Mouse (Mus musculus): Measurements from ENCODE around the gene Ubn1.
A peak's percentile ranks its signal among the peaks of the same experiment; 100 is the strongest.

Gene Ubn1

GRCm38 (mm10) chr16:5071974-5072373 lies 22.1 kb downstream of the Ubn1 start:
- DNase-seq (ENCODE audit: low spot score in 2 of 2) = no peak

GRCm38 (mm10) chr16:5074341-5074740 lies 24.5 kb downstream of the Ubn1 start:
- DNase-seq (ENCODE audit: low spot score in 2 of 2) = no peak

GRCm38 (mm10) chr16:5085196-5085595 lies 35.3 kb downstream of the Ubn1 start:
- DNase-seq (ENCODE audit: low spot score in 2 of 2) = no peak

GRCm38 (mm10) chr16:5086179-5086578 lies 36.3 kb downstream of the Ubn1 start:
- DNase-seq (ENCODE audit: low spot score in 2 of 2) = no peak

GRCm38 (mm10) chr16:5089021-5089420 lies 39.2 kb downstream of the Ubn1 start:
- DNase-seq (ENCODE audit: low spot score in 2 of 2) = peak in 1 of 2 experiments; percentile 54

- no peak for DNase-seq (ENCODE audit: low spot score in 2 of 2)
These were observed 43.4 kb downstream of the Ubn1 start for GRCm38 (mm10) chr16:5093285-5093684.

GRCm38 (mm10) chr16:5096504-5096903 lies 46.6 kb downstream of the Ubn1 start:
- no peak for DNase-seq (ENCODE audit: low spot score in 2 of 2)

- no peak for DNase-seq (ENCODE audit: low spot score in 2 of 2)
These were observed 51.1 kb downstream of the Ubn1 start for GRCm38 (mm10) chr16:5101000-5101399.

GRCm38 (mm10) chr16:5109877-5110276 lies 60.0 kb downstream of the Ubn1 start:
- no peak for DNase-seq (ENCODE audit: low spot score in 2 of 2)

GRCm38 (mm10) chr16:5111021-5111420 lies 61.2 kb downstream of the Ubn1 start:
- no peak for DNase-seq (ENCODE audit: low spot score in 2 of 2)

GRCm38 (mm10) chr16:5113002-5113550 lies 63.2 kb downstream of the Ubn1 start:
- no peak for DNase-seq (ENCODE audit: low spot score in 2 of 2)

- no peak for DNase-seq (ENCODE audit: low spot score in 2 of 2)
These were observed 63.7 kb downstream of the Ubn1 start for GRCm38 (mm10) chr16:5113582-5113981.

- DNase-seq (ENCODE audit: low spot score in 2 of 2) = peak in 1 of 2 experiments; percentile 31
These were observed 69.5 kb downstream of the Ubn1 start for GRCm38 (mm10) chr16:5119385-5119784.

- DNase-seq (ENCODE audit: low spot score in 2 of 2) = no peak
These were observed 70.0 kb downstream of the Ubn1 start for GRCm38 (mm10) chr16:5119845-5120244.

- DNase-seq (ENCODE audit: low spot score in 2 of 2) = no peak
These were observed 73.6 kb downstream of the Ubn1 start for GRCm38 (mm10) chr16:5123476-5123875.

GRCm38 (mm10) chr16:5130196-5130595 lies 80.3 kb downstream of the Ubn1 start:
- DNase-seq (ENCODE audit: low spot score in 2 of 2) = no peak

GRCm38 (mm10) chr16:5130766-5131165 lies 80.9 kb downstream of the Ubn1 start:
- DNase-seq (ENCODE audit: low spot score in 2 of 2) = peak; percentile 66 to 67

- no peak for DNase-seq (ENCODE audit: low spot score in 2 of 2)
These were observed 81.5 kb downstream of the Ubn1 start for GRCm38 (mm10) chr16:5131251-5131922.

GRCm38 (mm10) chr16:5132401-5132801 lies 82.5 kb downstream of the Ubn1 start, which contains the start of gene Ppl:
TSS of gene Ppl (minus strand) at chr16:5132421.
- peak; percentile 73 to 75 for DNase-seq (ENCODE audit: low spot score in 2 of 2)

GRCm38 (mm10) chr16:5134623-5135330 lies 84.9 kb downstream of the Ubn1 start:
- peak; percentile 65 to 66 for DNase-seq (ENCODE audit: low spot score in 2 of 2)

GRCm38 (mm10) chr16:5135551-5136261 lies 85.8 kb downstream of the Ubn1 start:
- peak in 1 of 2 experiments; percentile 35 for DNase-seq (ENCODE audit: low spot score in 2 of 2)
